Mouse (Mus musculus): ENCODE results near the gene Mutyh.
A peak's percentile ranks its signal among the peaks of the same experiment; 100 is the strongest.
"Not testable (repeated sequence)": the region's sequence is repeated elsewhere in the genome, so short reads cannot be mapped to it uniquely, and the experiment has no call there.

Mutyh gene

GRCm38 (mm10) chr4:116820902-116821693, 13.6 kb downstream of the Mutyh start:
- DNase-seq, result peak; percentile 56 to 59

GRCm38 (mm10) chr4:116821694-116822016, 14.1 kb downstream of the Mutyh start, which contains the start of gene Hpdl:
Hpdl (minus strand) TSS chr4:116821707.
- DNase-seq, result no peak

GRCm38 (mm10) chr4:116824541-116825004, 17.1 kb downstream of the Mutyh start:
- peak; percentile 69 to 71 for DNase-seq

- peak; percentile 66 for DNase-seq
Observed at GRCm38 (mm10) chr4:116827819-116828218, 20.3 kb downstream of the Mutyh start.

- no peak for DNase-seq
Observed at GRCm38 (mm10) chr4:116829364-116830069, 22.0 kb downstream of the Mutyh start.

GRCm38 (mm10) chr4:116830070-116830368, 22.5 kb downstream of the Mutyh start:
- DNase-seq, result no peak

GRCm38 (mm10) chr4:116838999-116839398, 31.5 kb downstream of the Mutyh start:
- DNase-seq, result no peak

- DNase-seq, result not testable (repeated sequence)
Observed at GRCm38 (mm10) chr4:116840096-116840495, 32.6 kb downstream of the Mutyh start.

GRCm38 (mm10) chr4:116840841-116841240, 33.3 kb downstream of the Mutyh start:
- DNase-seq, result no peak

GRCm38 (mm10) chr4:116844324-116844723, 36.8 kb downstream of the Mutyh start:
- no peak for DNase-seq

GRCm38 (mm10) chr4:116849901-116850300, 42.4 kb downstream of the Mutyh start:
- DNase-seq, result no peak

- DNase-seq, result no peak
Observed at GRCm38 (mm10) chr4:116854286-116854685, 46.8 kb downstream of the Mutyh start.

GRCm38 (mm10) chr4:116857203-116857602, 49.7 kb downstream of the Mutyh start:
- DNase-seq, result no peak

GRCm38 (mm10) chr4:116859711-116860110, 52.2 kb downstream of the Mutyh start:
- DNase-seq, result no peak

GRCm38 (mm10) chr4:116862023-116862422, 54.5 kb downstream of the Mutyh start:
- DNase-seq, result no peak
